Mouse (Mus musculus) cerebellum, postnatal 25 days (tissue): ENCODE measurements at regions not wholly inside any gene's neighbourhood (a gene's known extent, or its start where the extent isn't known, plus 50 kb on each side); places are given as distances from the start of the nearest gene placed in this dataset.

Source experiments
- DNase-seq, 2 experiments: peaks; one replicate each; pipeline ENCODE4 v3.0.0; 2021; ENCODE audit warnings: mixed read lengths in 2 of 2

DNA sequence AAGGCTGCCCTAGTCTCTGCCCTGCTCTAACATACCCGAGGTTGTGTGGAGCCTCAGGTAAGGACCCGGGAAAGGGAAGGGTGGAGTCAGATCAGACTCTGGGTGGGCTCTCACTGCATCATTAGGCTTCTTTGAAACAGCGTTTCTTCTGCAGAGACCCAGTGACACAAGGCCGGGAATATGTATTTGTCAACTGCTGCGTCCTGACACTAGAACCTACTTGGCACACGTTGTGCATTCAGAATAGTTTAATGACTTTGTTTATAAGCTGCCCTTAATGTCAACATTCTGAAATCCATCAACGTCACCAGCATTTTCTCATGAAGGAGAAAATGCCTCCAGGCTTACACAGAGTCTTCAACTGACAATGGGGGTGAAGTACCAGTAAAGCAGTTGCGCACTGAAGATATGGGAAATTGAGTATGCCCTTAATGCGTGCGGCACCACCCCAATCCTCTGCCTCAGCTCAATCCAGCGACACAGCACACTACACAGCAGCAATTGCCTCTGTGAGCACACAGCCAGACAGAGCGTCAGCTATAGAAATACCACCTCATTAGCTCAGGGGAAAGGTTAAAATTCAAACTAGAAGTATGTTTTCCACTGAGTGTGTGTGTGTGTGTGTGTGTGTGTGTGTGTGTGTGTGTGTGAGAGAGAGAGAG, 152.7 kb upstream of the Spdye4c start:
- DNase-seq: no peak

DNA sequence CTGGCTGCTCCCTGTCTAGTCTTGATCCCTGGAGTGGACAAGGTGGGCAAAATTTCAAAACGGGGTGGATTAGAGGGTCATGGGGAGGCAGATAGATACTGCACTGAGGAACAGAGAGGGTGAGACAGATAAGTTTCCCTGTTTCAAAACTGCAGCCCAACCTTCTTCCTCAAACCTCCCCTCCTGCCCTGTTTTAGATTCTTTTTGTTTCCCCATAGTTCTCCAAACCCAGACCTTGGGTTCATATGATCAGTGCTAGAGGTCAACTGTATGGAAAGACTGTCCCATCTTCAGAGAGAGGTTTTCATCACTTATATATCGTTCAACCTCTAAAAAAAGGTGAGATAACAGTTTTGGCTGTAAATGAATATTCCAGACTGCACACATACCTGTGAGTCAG, 152.1 kb upstream of the Spdye4c start:
- no peak for DNase-seq

DNA sequence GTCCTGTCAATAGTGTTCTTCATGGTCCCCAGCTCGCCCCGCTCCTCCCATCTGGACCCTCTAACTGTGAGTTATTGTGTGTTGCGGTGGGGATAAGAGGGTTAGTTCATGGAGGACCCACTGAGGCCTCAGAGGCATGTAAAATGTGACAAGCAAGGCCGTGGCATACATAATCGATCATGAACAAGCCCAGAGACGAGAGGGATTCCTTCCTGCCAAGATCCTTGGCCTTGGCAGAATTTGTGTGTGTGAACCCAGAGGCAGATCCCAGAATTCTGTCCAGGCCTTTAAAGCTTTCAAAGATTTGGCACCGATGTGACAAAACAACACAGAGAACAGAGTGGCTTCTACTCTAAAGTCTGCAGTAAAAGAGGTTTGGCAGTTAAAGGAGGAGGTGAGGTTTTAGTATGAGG, 146.4 kb upstream of the Spdye4c start:
- no peak for DNase-seq

DNA sequence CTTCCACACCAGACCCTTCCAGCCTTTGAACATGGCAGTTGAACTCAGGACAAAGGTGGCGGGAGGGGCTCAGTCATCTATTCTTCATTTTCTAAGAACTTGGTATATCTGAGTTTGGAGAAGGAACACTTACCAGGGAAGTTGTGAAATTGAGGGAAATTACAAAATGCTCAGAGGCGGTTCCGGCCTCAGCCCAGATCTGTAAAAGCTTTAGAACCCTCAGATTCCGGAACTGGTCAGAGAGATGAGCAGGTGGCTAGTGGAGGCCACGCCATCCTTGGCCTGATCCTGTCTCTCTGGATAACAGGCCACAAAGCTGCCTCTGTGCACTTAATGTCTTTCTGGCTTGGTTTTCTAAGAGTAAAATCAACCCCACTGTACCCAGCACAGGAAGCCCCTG, 145.6 kb upstream of the Spdye4c start:
- DNase-seq: no peak

DNA sequence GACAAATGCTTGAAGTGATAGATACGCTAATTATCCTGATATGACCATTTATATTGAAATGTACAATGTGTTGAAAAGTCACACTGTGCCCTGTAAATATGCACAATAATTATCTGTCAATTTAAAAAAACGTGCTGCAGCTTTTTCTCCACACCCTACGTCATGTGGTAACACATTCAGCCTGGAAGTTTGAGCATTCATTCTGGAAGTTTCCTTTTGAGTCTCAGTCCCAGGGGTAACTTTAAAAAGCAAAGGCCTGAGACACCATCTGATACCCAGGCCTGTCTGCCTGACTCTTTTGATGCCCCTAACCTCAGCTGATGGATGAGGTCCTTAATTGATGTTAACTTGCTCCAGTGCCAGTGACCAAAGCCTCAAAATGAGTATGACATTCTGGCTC, 141.7 kb upstream of the Spdye4c start:
- DNase-seq: no peak

DNA sequence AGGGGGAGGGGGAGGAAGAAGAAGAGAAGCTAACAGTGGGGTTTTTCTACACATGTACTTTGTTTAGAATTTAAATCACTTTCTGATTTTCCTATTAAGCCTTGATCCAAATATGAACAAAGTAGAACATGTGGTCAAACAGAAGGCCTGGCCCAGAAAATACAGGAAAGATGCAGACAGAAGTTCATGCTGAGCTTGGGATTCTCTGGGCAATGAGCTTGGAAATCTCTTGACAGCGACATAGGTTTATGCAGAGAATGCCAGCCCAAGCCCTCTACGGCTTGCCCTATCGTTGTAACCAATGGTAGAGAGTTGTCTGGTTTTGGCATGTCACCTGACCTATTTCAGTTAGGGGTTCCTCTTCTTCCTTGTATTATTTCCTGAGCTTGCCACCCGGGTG, 141.0 kb upstream of the Spdye4c start:
- DNase-seq: peak; percentile 40 to 47

DNA sequence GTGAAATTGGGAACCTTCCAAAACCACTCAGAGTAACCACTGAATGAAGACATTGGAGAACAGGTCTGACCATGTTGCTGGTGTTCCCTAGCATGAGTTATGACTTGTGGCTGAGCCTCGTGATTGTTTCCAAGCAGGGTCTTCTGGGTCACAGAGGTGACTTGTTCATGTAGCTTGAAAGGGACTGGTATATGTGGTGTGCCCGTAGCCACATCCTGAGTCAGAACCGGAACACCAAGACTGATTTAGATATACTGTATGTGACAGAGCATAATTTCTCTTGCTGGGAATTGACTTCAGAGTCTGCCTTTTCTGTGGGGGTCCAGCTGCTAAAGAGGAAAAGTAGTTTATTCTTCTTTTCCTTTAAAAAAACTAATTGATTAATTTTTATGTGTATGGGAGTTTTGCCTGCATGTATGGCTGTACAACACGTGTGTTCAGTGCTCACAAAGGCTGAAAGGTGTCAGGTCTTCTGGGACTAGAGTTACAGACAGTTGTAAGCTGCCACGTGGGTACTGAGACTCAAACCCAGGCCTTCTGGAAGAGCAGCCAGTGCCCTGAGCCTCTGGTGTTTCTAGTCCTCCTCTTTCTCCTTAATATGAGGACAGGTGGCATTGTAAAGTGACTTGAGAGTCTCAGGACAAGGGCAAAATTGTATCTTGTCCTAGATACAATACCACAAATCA, 139.3 kb upstream of the Spdye4c start:
- no peak for DNase-seq

DNA sequence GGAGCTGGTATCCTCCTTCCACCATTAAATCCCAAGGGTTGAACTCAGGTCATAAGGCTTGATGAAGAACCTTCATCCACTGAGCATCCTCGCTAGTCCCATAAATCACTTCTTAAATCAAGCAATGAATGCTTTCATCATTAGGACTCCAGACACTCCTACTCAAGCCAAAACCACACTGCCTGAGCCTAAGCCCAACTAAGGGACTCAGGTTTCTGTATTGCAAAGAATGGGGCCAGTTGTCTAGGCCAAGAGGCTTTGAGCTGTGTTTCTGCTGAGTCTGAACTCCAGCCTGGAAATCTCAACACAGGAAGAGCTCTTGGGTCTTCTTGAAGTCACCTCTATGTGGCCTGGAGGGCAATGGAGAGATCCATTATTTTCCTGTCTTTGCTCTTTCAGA, 138.4 kb upstream of the Spdye4c start:
- DNase-seq: no peak

DNA sequence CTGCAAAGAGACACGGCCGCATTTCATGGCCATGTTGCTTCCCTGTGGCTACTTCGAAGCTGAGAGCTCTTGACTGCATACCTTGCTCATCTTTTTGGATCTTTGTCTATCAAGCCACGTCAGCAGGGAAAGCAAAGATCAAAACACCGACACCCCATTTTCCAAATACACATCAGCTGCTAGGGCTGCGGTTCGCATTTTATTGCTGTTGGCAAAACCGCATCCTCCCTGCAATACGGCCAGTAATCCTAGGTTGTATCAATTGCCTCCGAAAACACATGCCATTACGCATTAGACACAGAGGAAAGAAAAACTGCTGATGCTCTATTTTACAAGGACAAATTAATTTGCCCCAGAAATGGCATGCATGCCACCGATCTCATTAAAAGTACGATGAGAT, 136.5 kb upstream of the Spdye4c start:
- DNase-seq: no peak

DNA sequence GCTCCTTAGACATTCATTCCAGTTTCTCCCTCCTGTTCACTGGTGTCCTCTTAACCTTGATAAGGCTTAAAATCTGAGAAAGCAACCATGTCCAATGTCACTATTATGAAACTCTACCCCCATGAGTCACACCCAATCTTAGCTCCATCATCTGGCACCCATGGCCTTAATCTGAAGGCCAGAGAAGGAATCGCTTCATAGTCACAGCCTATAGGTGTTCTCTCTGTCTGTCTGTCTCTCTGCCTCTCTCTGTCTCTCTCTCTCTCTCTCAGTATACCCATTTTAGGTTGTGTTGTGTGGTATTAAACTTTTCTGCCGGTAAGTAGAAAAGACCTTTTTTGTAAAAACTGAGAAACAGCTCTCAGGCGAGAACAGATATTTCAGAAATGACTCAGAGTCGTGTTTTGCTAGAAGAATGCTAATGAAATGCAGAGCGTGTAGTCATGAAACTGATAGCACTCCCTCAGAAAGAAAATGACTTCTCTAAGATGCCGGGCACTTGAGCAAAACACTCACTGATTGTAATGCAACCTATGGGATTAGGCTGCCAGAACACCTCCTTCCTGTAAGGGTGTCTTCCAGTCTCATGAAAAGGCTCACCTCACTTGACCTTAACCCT, 133.3 kb upstream of the Spdye4c start:
- no peak for DNase-seq

DNA sequence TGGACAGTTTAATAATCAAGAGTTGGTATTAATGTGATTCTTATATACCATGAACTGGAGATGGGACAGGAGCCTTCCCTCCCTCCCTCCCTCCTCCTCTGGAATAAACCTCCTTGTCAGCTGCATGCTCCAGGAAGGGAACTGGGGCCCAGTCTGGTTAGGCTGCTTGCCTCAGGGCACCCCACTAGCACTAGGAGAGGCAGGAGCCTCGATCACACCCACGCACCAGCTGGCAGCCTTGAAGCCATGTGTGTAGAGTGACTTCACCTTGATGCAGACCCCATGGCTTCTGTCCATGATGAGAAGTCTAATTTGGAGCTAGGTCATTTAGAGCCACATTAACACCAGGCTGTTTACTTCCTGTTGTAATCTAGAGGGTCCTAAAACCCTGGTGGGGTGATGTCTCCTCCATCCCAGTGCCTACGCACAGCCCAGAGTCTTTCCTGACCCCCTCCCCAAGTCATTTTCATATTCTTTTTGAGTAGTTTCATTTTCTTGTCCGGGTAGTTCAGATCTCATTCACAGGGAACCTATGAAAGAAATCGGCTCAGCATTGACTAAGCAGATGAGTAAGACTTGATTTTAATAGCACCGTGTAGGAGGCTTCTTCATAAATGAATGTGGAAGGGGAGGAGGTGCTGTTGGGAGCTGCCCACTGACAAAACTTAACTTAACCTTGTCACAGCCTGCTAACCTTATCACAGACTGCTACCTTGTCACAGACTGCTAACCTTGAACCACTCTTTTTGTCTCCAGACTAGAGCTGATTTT, 125.6 kb upstream of the Spdye4c start:
- peak; percentile 42 to 69 for DNase-seq

DNA sequence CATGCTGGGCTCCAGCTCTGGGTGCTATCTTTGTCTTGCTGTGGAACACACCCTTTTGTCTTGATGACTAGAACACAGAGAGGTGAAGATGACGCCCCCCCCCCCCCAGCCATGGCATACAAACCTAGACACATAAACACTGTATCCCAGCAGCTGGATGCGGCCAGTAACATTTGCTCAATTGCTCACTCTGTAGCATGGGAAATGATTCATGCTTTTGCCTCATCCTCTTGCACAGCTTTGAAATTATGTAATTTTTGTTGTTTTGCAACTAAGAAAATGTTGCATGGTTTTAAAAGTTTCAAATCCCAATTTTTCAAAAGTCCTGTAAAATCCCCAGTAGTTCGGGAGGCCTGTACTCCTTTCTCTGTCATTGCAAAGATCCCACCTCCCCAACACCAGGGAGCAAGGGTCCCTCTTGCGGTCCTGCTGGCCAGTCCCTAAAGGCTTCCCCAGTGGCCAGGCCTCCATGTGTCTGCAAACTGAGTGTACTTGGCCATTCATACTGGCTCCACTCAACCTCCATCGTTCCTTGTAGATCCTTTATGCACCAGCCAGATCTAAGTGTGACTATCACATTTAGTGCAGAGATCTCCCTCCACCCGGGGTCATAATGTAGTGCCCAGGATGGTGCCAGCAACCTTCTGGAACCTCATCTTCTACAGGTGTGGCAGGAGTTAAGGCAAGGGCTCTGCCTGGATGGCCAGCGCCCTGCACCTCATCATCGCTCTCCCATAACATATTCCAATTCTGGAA, 123.3 kb upstream of the Spdye4c start:
- DNase-seq: no peak

DNA sequence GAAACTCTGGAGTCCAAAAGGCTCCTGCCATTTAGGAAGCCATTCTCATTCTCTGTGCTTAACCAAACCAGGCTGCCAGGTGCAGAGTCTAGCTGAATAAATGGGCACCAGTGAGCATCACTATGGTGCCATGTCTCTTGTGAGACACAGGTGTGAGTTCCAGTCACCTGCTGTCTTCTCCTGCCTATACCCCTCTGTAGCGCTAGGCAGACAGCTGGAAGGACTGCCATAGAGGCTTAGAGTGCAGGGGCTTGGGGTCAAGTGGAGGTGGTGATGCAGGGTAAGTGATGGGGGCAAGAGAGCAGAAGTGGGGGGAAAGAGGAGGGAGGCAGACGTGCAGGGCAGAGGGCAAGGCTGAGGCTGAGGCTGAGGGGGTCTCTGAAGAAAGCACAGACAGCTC, 122.7 kb upstream of the Spdye4c start:
- DNase-seq: no peak

DNA sequence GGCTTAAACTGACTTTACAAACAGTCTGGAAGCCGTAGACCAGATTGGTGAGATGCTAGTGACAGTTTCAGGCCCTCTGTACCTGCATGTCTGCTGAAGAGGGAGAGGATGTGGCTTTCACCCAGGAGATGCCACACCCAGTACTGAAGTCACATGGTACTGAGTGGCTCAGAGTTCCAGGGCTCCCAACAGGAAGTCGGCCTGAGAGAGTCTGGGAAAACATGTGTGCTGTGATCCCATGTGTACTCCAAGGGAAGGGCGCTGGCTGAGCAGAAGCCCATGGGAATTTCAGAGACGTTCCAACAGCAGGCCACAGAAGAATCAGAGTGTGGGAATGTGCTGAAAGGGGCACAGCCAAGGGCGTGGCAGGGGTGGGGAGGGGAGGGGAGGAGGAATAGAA, 120.7 kb upstream of the Spdye4c start:
- no peak for DNase-seq

DNA sequence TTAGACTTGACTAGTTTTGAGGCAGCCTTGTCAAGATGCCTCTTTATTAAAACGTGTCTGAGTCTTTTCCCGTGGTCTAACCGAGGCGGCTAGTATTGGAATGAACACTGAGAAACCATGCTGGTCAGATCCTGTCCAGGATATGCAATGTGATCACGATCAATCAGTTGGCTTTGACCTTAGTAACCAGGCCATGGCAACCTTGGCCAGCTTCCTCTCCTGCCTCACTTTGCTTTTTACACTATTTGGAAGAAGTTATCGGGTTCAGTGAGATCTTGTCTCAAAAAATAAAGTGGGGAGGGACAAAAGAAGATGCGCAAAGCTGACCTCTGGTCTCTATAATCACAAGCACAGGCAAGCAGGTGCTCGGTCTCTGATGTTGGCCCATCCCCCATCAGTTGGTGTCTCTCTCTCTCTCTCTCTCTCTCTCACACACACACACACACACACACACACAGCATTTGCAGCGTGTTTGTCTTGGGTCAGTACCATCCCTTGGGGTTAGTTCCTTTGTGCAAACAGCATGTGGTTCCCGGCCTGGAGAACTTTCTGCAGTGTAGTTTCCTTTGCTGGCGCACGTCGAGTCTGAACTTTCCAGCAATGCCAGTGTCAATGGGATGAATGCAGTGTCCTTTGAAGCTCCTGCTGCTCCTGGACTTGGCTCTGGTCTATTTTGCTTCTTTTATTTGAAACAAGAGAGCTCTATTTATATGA, 117.6 kb upstream of the Spdye4c start:
- DNase-seq: no peak

DNA sequence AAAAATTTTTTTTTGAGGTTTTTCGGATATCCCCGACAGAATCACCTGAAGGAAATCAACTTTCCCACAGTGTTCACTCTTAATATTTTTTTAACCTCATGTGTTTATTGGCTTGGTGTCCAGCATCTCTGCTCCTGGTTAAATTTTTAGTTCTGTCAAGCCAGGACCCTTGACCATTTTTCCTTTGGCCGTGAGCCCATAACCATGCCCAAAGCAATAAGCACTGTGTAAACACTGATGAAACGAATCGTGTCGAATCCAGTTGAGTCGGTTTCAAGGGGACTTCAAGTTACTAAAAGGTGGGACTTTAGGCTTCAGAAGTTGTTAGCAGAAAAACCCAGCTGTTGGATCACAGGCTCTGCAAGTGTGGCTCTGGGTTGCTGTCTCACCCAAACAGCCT, 117.0 kb upstream of the Spdye4c start:
- DNase-seq: no peak

DNA sequence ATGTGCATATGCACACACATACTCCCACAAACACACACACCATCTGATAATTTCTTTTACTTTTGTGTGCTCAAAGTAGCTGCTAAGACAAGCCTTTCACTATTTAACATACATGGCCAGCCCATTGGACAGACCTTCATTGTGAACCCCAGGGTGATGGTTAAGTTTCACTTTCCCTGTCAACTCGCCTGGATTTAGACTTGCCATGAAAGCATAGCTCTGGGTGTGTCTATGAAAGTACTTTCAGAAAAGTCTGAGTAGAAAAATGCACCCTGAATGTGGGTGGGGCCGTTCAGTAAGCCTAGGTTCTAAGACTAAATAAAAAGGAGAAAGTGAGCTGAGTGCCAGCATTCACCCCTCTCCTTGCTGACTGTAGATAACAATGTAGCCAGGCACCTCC, 113.8 kb upstream of the Spdye4c start:
- DNase-seq: no peak

DNA sequence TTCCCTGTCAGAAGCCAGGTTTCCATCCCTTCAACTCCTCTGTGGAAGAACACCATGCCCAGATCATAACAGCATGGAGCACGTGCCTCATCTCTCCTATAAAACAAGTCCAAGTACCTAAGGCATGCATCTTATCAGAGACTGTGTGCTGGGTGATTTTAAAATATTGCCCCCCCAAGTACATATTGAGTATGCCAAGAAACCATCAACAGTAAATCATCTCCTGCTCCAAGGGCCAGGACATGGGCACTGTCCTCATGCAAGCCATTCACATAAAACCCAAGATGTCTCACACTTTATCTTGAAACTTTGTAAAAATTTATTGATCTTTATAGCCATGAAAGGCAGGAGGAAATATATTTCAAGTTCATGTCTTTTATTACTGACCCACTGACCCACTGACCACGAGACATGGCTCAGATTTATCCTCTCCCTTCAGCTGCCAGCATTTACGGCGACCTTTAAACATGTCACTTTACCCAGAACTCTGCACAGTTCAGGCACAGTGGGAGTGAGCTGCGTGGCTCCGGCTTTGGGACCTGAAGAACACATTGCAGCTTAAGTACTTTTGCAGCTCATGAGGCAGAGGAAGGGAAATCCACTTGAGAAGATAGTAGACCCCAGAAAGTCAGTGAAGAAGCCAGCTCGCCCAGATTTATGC, 99.7 kb upstream of the Spdye4c start:
- DNase-seq: no peak

DNA sequence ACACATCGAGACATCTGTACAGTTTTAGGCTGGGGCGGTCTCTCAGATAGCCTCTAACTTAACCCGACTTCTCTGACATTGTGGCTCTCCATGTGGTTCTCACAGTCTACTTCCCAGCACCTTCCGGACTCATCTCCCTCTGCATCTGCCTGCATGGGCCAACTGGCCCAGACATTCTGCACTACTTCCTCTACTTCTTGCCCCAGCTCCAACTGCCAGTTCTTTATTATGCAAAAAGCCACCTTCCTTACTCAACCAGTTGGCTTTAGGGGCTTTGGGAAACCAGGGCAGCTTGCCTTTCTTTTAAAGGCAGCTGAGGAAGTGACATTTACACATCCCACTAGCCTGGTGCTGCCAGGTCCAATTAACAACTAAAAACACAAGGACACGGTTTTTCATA, 97.1 kb upstream of the Spdye4c start:
- DNase-seq: no peak

DNA sequence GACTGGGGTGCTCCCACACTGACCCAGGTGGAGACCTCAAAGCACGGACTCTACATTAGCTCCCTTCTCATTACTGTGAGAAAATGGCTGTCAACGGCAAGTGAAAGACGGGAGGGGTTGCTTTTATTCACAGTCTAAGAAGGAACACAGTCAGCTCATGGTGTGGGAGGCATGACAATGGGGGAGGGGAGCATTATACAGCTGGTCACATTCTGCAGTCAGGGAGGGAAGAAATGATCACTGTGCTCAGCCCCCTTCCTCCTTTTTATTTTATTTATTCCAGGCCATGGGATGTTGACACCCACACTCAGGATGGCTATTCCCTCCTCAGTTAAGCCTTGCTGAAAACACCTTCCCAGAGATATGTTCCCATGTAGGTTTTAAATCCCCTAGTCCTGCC, 93.1 kb upstream of the Spdye4c start:
- no peak for DNase-seq

DNA sequence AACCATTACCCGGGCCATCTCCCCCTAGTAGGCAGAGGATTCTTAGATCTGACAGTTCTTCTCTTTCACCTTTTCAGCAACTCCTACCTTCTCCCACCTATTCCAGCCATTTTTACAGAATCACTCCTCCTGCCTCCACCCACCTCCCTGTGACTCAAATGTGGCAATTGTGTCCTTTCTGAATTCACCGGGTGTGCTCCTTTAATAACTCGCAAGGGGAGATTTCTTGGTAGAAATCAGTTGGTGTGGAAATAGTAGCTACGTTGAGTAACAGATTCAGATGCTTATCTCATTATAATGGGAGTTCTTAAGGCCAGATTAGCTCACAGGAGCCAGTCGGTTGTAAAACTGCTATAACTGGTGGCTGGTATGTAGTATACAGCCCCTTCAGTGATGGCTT, 92.4 kb upstream of the Spdye4c start:
- no peak for DNase-seq
